8 mouse cellular contexts compared by ENCODE assay signal in genomic region chr3:95296103-95296469, GRCm38 (mm10). TPM values are rescaled to one million over a fixed set of nuclear protein-coding genes. Genes with fewer than 3 reads are reported as not detected.
DNase-seq lines count a peak whose midpoint lies in the region; ATAC-seq and TF ChIP-seq lines count a peak whose summit lies in the region.

No protein-coding gene starts in this region.

- no peak overlapping the region for H3K4me3 ChIP-seq in testis, adult 2 months (ENCODE audit: control insufficient read depth, low read depth, low read length)
- no peak overlapping the region for H3K4me3 ChIP-seq in heart, embryonic 13.5 days
- no peak overlapping the region for H3K4me3 ChIP-seq in limb, embryonic 14.5 days (replicated peaks; ENCODE audit: low read length)
- H3K4me3 ChIP-seq in midbrain, postnatal 0 days (ENCODE audit: low read depth, low read length): no peak overlapping the region

- H3K4me2 ChIP-seq in heart, embryonic 13.5 days: 0 out of 2 replicates have a peak overlapping the region, but pooled peaks have one; percentile 22
- H3K4me2 ChIP-seq in limb, embryonic 14.5 days (replicated peaks; ENCODE audit: low read depth, low read length, severe bottlenecking): no peak overlapping the region
- no peak overlapping the region for H3K4me2 ChIP-seq in midbrain, postnatal 0 days (ENCODE audit: low read depth, low read length, poor library complexity, severe bottlenecking)

- H3K9ac ChIP-seq in heart, embryonic 13.5 days: no peak overlapping the region
- no peak overlapping the region for H3K9ac ChIP-seq in limb, embryonic 14.5 days (ENCODE audit: low read depth, low read length, severe bottlenecking)
- H3K9ac ChIP-seq in midbrain, postnatal 0 days (replicated peaks; ENCODE audit: low read length, poor library complexity, severe bottlenecking): no peak overlapping the region

- H3K27ac ChIP-seq in testis, adult 2 months (ENCODE audit: control insufficient read depth, insufficient read depth, low read depth, low read length): peak overlapping the region; percentile 15; the same call in 1 of the 2 replicates
- no peak overlapping the region for H3K27ac ChIP-seq in heart, embryonic 13.5 days (replicated peaks)
- no peak overlapping the region for H3K27ac ChIP-seq in limb, embryonic 14.5 days (replicated peaks; ENCODE audit: low read depth, low read length)
- H3K27ac ChIP-seq in midbrain, postnatal 0 days (ENCODE audit: low read depth, low read length): no peak overlapping the region

- no peaks in the 10 kb centered on the region for H3K4me1 ChIP-seq in testis, adult 2 months (ENCODE audit: control insufficient read depth, insufficient read depth, low read length)
- peaks cover 14% of the 10 kb centered on the region for H3K4me1 ChIP-seq in heart, embryonic 13.5 days
- no peaks in the 10 kb centered on the region for H3K4me1 ChIP-seq in limb, embryonic 14.5 days (ENCODE audit: control insufficient read depth, insufficient read depth, low read length)
- no peaks in the 10 kb centered on the region for H3K4me1 ChIP-seq in midbrain, postnatal 0 days (ENCODE audit: insufficient read depth, low read length)

- no peak for ATAC-seq in heart, embryonic 13.5 days (ENCODE audit: extremely low read depth, insufficient number of reproducible peaks, low FRiP score, low TSS enrichment)
- peak; percentile 66; the same call in 1 of the 2 replicates for ATAC-seq in limb, embryonic 14.5 days (ENCODE audit: low FRiP score, low read depth)
- ATAC-seq in midbrain, postnatal 0 days (ENCODE audit: low FRiP score): 0 out of 2 replicates have a peak, but pooled peaks have one; percentile 32

- TF ChIP-seq POLR2A in testis, adult 2 months (IDR thresholded peaks at IDR 0.05; ENCODE audit: control insufficient read depth, low read depth, low read length): no peak
- no peak for TF ChIP-seq POLR2A in limb, embryonic 14.5 days (IDR thresholded peaks at IDR 0.05; ENCODE audit: borderline replicate concordance, extremely low read depth, insufficient read depth, insufficient read length)

- 11% methylated on average over 5 of the region's 5 CpGs for WGBS in heart, embryonic 13.5 days
- 3% methylated on average over 5 of the region's 5 CpGs for WGBS in limb, embryonic 14.5 days
- 10% methylated on average over 5 of the region's 5 CpGs for WGBS in midbrain, postnatal 0 days

- no peaks in the 10 kb centered on the region for H3K9me3 ChIP-seq in heart, embryonic 13.5 days
- no peaks in the 10 kb centered on the region for H3K9me3 ChIP-seq in limb, embryonic 14.5 days (ENCODE audit: control insufficient read depth, low read length)
- no peaks in the 10 kb centered on the region for H3K9me3 ChIP-seq in midbrain, postnatal 0 days (ENCODE audit: low read length)

- DNase-seq in adrenal gland, postnatal 14 days: peak; percentile 67
- DNase-seq in adrenal gland, postnatal 25 days: no peak
- no peak for DNase-seq in testis, postnatal 14 days (ENCODE audit: low spot score)
- DNase-seq in limb, embryonic 14.5 days (ENCODE audit: low spot score): peak; percentile 74
- peak; percentile 54 for DNase-seq in midbrain, postnatal 0 days (ENCODE audit: low spot score)
- DNase-seq in gastrocnemius, postnatal 14 days: no peak

- no peaks in the 10 kb centered on the region for H3K27me3 ChIP-seq in testis, adult 2 months (ENCODE audit: control insufficient read depth, insufficient read depth, low read length)
- H3K27me3 ChIP-seq in heart, embryonic 13.5 days (replicated peaks): no peaks in the 10 kb centered on the region
- no peaks in the 10 kb centered on the region for H3K27me3 ChIP-seq in limb, embryonic 14.5 days (ENCODE audit: control insufficient read depth, insufficient read depth, low read length)
- H3K27me3 ChIP-seq in midbrain, postnatal 0 days (ENCODE audit: insufficient read depth, low read length): no peaks in the 10 kb centered on the region

- TF ChIP-seq CTCF in testis, adult 2 months (IDR thresholded peaks at IDR 0.05; ENCODE audit: control insufficient read depth, insufficient read depth, insufficient replicate concordance, low read depth, low read length): peak; percentile 28; the same call in 1 of the 2 replicates
- peak; percentile 74 for TF ChIP-seq CTCF in midbrain, postnatal 0 days (IDR thresholded peaks at IDR 0.05)

- no peaks in the 10 kb centered on the region; the same call in 1 of the 2 replicates for H3K36me3 ChIP-seq in testis, adult 2 months (ENCODE audit: control insufficient read depth, insufficient read depth, low read length)
- H3K36me3 ChIP-seq in heart, embryonic 13.5 days: peaks cover 57% of the 10 kb centered on the region
- H3K36me3 ChIP-seq in limb, embryonic 14.5 days (ENCODE audit: control insufficient read depth, insufficient read depth, low read length): peaks cover 56% of the 10 kb centered on the region
- peaks cover 13% of the 10 kb centered on the region for H3K36me3 ChIP-seq in midbrain, postnatal 0 days (ENCODE audit: insufficient read depth, low read length)

- intact Hi-C loops in gastrocnemius, postnatal 14 days (cut with DNase I; ENCODE audit: low total_unique reads): no loop called here

RNA-seq across cellular contexts. Expression of gene Anxa9, which starts 10.9 kb away (rescaled TPM):
- 1.1 and 1.6 TPM in 2 replicates for total RNA-seq in adrenal gland, postnatal 14 days (2021)
- total RNA-seq in adrenal gland, postnatal 25 days (2021): 1.2 and 1.3 TPM in 2 replicates
- 7.6 and 7.8 TPM in 2 replicates for polyA plus RNA-seq in testis, adult 2 months (2012; rRNA removed)
- 0.90 and 1.1 TPM in 2 replicates for polyA plus RNA-seq in heart, embryonic 13.5 days (2015; fragmentation: Nextera tagmentation; extraction: Ambion mirVana)
- 3.8 and 4.7 TPM in 2 replicates for polyA plus RNA-seq in limb, embryonic 14.5 days (2012; rRNA removed)
- polyA plus RNA-seq in limb, embryonic 14.5 days (2014; fragmentation: Nextera tagmentation; extraction: Ambion mirVana): 4.7 and 4.9 TPM in 2 replicates
- 0.27 TPM in 1 of 2 replicates, not detected in the other for total RNA-seq in midbrain, postnatal 0 days (2014; rRNA removed)
- polyA plus RNA-seq in midbrain, postnatal 0 days (2015; fragmentation: Nextera tagmentation; extraction: Ambion mirVana): 0.32 TPM in 2 replicates
- under 1 TPM; 0.18 to 0.27 TPM for total RNA-seq in gastrocnemius, postnatal 14 days (2021)

RNA-seq across cellular contexts. Expression of gene Prune1, which starts 14.2 kb away (rescaled TPM):
- total RNA-seq in adrenal gland, postnatal 14 days (2021): 21.6 and 24.0 TPM in 2 replicates
- 27.9 and 38.2 TPM in 2 replicates for total RNA-seq in adrenal gland, postnatal 25 days (2021)
- 18.3 and 19.1 TPM in 2 replicates for polyA plus RNA-seq in testis, adult 2 months (2012; rRNA removed)
- polyA plus RNA-seq in heart, embryonic 13.5 days (2015; fragmentation: Nextera tagmentation; extraction: Ambion mirVana): 24.5 and 26.0 TPM in 2 replicates
- 31.5 and 38.0 TPM in 2 replicates for polyA plus RNA-seq in limb, embryonic 14.5 days (2012; rRNA removed)
- polyA plus RNA-seq in limb, embryonic 14.5 days (2014; fragmentation: Nextera tagmentation; extraction: Ambion mirVana): 21.8 and 24.0 TPM in 2 replicates
- total RNA-seq in midbrain, postnatal 0 days (2014; rRNA removed): 78.9 and 93.8 TPM in 2 replicates
- 77.3 and 84.0 TPM in 2 replicates for polyA plus RNA-seq in midbrain, postnatal 0 days (2015; fragmentation: Nextera tagmentation; extraction: Ambion mirVana)
- total RNA-seq in gastrocnemius, postnatal 14 days (2021): 10 to 100 TPM; 35.3 to 35.6 TPM

RNA-seq across cellular contexts. Expression of gene Mindy1, which starts 14.9 kb away (rescaled TPM):
- 78.9 and 104 TPM in 2 replicates for total RNA-seq in adrenal gland, postnatal 14 days (2021)
- total RNA-seq in adrenal gland, postnatal 25 days (2021): 164 and 181 TPM in 2 replicates
- polyA plus RNA-seq in testis, adult 2 months (2012; rRNA removed): 60.3 and 61.1 TPM in 2 replicates
- polyA plus RNA-seq in heart, embryonic 13.5 days (2015; fragmentation: Nextera tagmentation; extraction: Ambion mirVana): 24.3 TPM in 2 replicates
- polyA plus RNA-seq in limb, embryonic 14.5 days (2012; rRNA removed): 45.8 and 57.9 TPM in 2 replicates
- 45.6 and 47.5 TPM in 2 replicates for polyA plus RNA-seq in limb, embryonic 14.5 days (2014; fragmentation: Nextera tagmentation; extraction: Ambion mirVana)
- 36.5 and 37.1 TPM in 2 replicates for total RNA-seq in midbrain, postnatal 0 days (2014; rRNA removed)
- 34.8 and 36.5 TPM in 2 replicates for polyA plus RNA-seq in midbrain, postnatal 0 days (2015; fragmentation: Nextera tagmentation; extraction: Ambion mirVana)
- total RNA-seq in gastrocnemius, postnatal 14 days (2021): 10 to 100 TPM; 19.6 to 22.5 TPM

RNA-seq across cellular contexts. Expression of gene Cers2, which starts 18.5 kb away (rescaled TPM):
- total RNA-seq in adrenal gland, postnatal 14 days (2021): 181 and 196 TPM in 2 replicates
- 253 and 254 TPM in 2 replicates for total RNA-seq in adrenal gland, postnatal 25 days (2021)
- 27.5 and 27.6 TPM in 2 replicates for polyA plus RNA-seq in testis, adult 2 months (2012; rRNA removed)
- polyA plus RNA-seq in heart, embryonic 13.5 days (2015; fragmentation: Nextera tagmentation; extraction: Ambion mirVana): 128 and 140 TPM in 2 replicates
- polyA plus RNA-seq in limb, embryonic 14.5 days (2012; rRNA removed): 183 TPM in 2 replicates
- 140 and 155 TPM in 2 replicates for polyA plus RNA-seq in limb, embryonic 14.5 days (2014; fragmentation: Nextera tagmentation; extraction: Ambion mirVana)
- 58.5 and 62.7 TPM in 2 replicates for total RNA-seq in midbrain, postnatal 0 days (2014; rRNA removed)
- polyA plus RNA-seq in midbrain, postnatal 0 days (2015; fragmentation: Nextera tagmentation; extraction: Ambion mirVana): 82.5 and 83.9 TPM in 2 replicates
- total RNA-seq in gastrocnemius, postnatal 14 days (2021): 10 to 100 TPM; 27.8 to 33.2 TPM

RNA-seq across cellular contexts. Expression of gene Bnipl, which starts 45.1 kb away (rescaled TPM):
- total RNA-seq in adrenal gland, postnatal 14 days (2021): 0.19 and 0.34 TPM in 2 replicates
- 0.24 TPM in 1 of 2 replicates, not detected in the other for total RNA-seq in adrenal gland, postnatal 25 days (2021)
- polyA plus RNA-seq in testis, adult 2 months (2012; rRNA removed): 1.9 and 2.0 TPM in 2 replicates
- 0.23 and 0.24 TPM in 2 replicates for polyA plus RNA-seq in heart, embryonic 13.5 days (2015; fragmentation: Nextera tagmentation; extraction: Ambion mirVana)
- polyA plus RNA-seq in limb, embryonic 14.5 days (2012; rRNA removed): 6.8 and 12.0 TPM in 2 replicates
- polyA plus RNA-seq in limb, embryonic 14.5 days (2014; fragmentation: Nextera tagmentation; extraction: Ambion mirVana): 11.7 and 13.3 TPM in 2 replicates
- total RNA-seq in midbrain, postnatal 0 days (2014; rRNA removed): not detected in 2 replicates
- not detected in 2 replicates for polyA plus RNA-seq in midbrain, postnatal 0 days (2015; fragmentation: Nextera tagmentation; extraction: Ambion mirVana)
- not detected for total RNA-seq in gastrocnemius, postnatal 14 days (2021)

Comparison
In these comparisons a context has a peak if more than half of its experiments do, and no peak if none do; other contexts are left out.
1. DNase-seq: peak in adrenal gland, postnatal 14 days (single experiment), limb, embryonic 14.5 days (single experiment) and midbrain, postnatal 0 days (single experiment); none in adrenal gland, postnatal 25 days (single experiment), testis, postnatal 14 days (single experiment) and gastrocnemius, postnatal 14 days (single experiment).